Mouse (Mus musculus) cortical plate, adult 2 months (tissue): Measurements from ENCODE around the gene Wnt11. TPM values are rescaled to one million over a fixed set of nuclear protein-coding genes. Genes with fewer than 3 reads are reported as not detected.

Experiments
- H3K27ac ChIP-seq: fragments of 200-500 bp; 2 replicates; pipeline ENCODE4 v1.5.1; 2012; ENCODE audit warnings: low read length, control low read depth, inconsistent platforms; ENCODE audit not compliant: insufficient read depth
- H3K4me1 ChIP-seq: fragments of 200-500 bp; 2 replicates; pipeline ENCODE4 v1.6.1; 2011; ENCODE audit warnings: low read length; ENCODE audit not compliant: control insufficient read depth, insufficient read depth
- H3K4me3 ChIP-seq: fragments of 200-500 bp; 2 replicates; pipeline ENCODE4 v1.5.1; 2011; ENCODE audit warnings: mild to moderate bottlenecking, low read length, control low read depth; ENCODE audit not compliant: insufficient read depth
- CTCF ChIP-seq: fragments of 200-500 bp; IDR thresholded peaks from 2 replicates; pipeline ENCODE4 v1.5.1; 2011; ENCODE audit warnings: mild to moderate bottlenecking, control low read depth, low read length; ENCODE audit not compliant: insufficient read depth; ENCODE audit errors: extremely low read depth
- POLR2A ChIP-seq: fragments of 200-500 bp; IDR thresholded peaks from 2 replicates; pipeline ENCODE4 v1.6.1; 2011; ENCODE audit warnings: mild to moderate bottlenecking, low read length, control low read depth; ENCODE audit not compliant: insufficient read depth; ENCODE audit errors: extremely low read depth
- polyA plus RNA-seq: library from polyadenylated mRNA; depleted of rRNA; stranded (reverse); fragments of >200 nt; gene quantifications from 2 replicates; pipeline ENCODE4 v1.2.3, GENCODE M21; 2012

Wnt11 gene
- polyA plus RNA-seq, 1 experiment: 0.69 TPM

DNA sequence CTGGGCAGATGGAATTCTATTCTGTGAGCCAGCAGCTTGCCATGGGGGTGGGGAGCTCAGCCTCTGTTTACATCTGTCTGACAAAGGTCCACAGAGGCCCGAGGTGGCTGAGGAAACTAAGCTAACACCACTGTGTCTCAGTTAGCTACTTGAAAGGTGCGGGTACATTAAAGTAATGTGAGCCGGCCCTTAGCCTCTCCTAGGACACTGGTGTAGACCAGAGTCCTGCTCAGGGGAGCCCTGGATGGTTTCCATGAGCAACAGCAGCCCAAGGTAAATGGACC, 36.8 kb upstream of the Wnt11 start:
- Histone ChIP-seq H3K27ac (no peak overlapping the region), H3K4me3 (no peak overlapping the region), H3K4me1 (no peaks in the 10 kb centered on the region)
- no peak for TF ChIP-seq CTCF
- TF ChIP-seq POLR2A: no peak

DNA sequence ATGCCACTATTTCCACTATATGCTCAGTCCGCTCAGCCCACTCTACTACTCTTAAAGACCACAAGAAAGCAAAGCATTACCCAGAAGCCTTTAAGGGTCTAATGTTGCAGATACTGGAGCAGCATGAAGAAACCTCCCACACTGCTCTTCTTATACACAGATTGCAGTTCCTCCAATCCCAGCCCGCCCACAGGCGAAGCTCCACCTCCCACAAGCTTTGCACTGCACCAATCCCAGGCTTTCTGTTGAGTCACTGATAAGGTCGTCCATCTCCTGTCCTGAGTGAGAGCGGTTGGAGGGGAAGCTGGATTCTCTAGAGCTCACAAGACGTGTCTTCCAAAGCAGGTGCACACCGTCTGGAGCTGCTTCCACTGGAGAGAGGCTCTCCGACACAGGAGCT, 34.5 kb upstream of the Wnt11 start:
- Histone ChIP-seq H3K4me1 (no peaks in the 10 kb centered on the region), H3K4me3 (no peak overlapping the region), H3K27ac (no peak overlapping the region)
- TF ChIP-seq CTCF (no peak), POLR2A (no peak)

DNA sequence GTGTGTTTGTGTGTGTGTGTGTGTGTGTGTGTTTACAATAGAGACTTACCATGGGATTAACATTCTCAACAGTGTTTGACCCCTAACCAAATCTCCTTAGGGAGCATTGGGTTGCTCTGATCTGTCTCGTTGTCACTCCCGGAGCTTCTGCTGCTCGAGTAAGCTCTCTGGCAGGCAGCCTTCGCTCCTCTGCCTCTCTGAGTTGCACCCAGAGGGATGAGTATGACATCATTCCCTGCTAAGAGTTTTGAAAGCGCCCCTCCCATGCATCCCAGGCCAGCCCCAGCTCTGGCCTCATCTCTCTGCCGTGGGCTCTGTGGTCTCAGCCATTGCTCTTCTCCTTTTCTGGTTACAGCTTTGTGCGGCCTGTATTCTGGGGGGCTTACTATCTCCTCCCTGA, 33.8 kb upstream of the Wnt11 start:
- TF ChIP-seq POLR2A: no peak
- TF ChIP-seq CTCF: no peak
- Histone ChIP-seq H3K4me3 (no peak overlapping the region), H3K4me1 (no peaks in the 10 kb centered on the region), H3K27ac (no peak overlapping the region)

DNA sequence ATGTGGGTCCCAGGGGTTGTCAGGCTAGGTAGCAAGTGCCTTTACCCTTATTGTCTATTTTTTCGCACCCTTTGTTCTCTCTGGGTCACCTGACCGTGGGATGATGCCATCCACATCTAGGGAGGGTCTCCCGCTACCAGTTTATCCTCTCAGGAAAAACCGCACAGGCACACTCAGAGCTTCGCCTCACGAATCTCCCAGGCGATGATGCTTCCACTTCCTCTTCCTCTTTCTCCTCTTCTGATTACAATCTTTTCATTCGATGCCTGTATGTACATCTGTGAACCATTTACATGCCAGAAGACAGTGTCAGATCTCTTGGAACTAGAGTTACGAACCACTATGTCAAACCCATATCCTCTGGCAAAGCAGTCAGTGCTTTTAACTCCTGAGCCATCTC, 31.7 kb upstream of the Wnt11 start:
- Histone ChIP-seq H3K4me3 (no peak overlapping the region), H3K4me1 (no peaks in the 10 kb centered on the region), H3K27ac (no peak overlapping the region)
- TF ChIP-seq CTCF (no peak), POLR2A (no peak)

DNA sequence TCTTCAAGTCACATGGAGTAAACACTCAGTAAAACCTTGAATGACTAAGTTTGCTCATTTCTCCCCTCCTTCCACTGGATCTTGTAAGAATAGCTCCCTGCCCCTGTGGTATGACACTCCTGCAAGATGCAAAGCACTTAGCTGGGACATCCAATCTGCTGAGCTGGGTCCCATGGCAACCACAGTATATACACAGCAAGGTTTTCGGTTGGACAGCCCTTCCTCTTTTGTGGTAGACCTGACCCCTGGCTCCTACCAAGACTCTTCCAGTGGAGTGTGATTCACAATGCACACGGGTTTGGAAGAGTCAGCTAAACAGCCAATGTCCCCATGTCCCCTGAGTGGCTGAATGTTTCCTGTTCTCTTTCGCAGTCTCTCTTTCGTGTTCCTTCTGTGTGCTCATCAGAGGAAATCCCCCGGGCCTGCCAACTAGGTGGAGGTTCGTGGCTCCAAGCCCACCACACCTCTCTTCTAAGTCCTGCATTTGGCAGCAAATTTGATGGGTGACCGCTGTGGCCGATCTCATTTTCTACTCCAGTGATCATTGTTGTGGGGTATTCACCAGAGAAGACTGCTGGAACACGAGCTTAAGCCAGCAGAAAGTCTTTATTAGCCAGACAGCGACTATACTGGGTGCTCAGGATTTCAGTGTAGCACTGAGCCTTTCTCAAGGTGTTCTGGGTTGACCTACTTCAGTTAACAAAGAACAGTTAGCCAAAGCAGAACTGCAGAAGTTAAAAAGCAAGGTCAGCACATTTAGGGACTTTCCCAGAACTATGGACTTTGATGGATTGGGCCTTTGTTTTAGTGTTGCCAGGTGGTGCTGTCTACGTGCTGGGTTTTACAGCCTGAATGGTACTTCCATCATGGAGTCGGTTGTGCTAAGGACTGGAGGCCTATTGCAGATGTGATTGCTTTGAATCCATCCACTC, 29.8 kb upstream of the Wnt11 start:
- Histone ChIP-seq H3K4me1 (no peaks in the 10 kb centered on the region), H3K4me3 (no peak overlapping the region), H3K27ac (no peak overlapping the region)
- TF ChIP-seq CTCF (no peak), POLR2A (no peak)

DNA sequence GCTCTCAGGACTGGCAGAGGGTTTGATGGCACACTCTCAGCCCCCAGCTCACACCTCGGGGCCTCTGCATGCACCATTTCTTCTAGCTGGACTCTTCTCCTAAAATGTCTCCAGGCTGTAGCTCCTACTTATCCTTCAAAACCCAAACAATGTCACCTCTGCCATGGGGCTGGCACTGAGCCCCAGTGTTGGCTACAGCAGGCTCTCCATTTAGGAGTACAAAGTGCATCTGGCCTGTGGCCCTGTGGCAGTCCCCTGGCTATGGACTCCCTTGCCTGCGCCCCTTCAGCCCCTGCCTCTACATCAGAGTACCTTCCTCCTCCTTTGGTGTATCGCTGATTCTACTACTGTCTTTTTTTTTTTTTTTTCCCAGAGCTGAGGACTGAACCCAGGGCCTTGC, 28.0 kb upstream of the Wnt11 start:
- Histone ChIP-seq H3K4me3 (no peak overlapping the region), H3K4me1 (no peaks in the 10 kb centered on the region), H3K27ac (no peak overlapping the region)
- TF ChIP-seq CTCF (no peak), POLR2A (no peak)

DNA sequence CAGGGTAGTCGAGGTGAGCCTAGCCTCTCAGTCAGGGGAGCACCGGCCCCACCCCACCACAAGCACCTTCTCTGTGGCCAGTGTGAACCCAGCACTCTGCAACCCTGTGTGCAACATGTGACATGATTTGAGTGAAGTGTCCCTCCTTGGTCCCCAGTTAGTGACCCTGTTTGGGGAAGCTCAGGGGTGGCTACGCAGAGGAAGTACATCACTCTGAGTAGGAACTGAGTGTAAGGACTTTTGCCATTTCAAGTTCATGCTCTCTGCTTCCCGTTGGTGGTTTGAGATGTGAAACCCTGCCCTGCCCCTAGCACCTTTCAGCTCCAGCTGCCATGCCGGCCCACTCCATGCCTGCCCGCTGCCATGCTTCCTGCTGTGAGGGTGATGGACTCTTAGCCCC, 25.5 kb upstream of the Wnt11 start:
- H3K4me1 ChIP-seq: no peaks in the 10 kb centered on the region
- H3K4me3 ChIP-seq: no peak overlapping the region
- TF ChIP-seq CTCF (no peak), POLR2A (no peak)
- no peak overlapping the region for H3K27ac ChIP-seq

DNA sequence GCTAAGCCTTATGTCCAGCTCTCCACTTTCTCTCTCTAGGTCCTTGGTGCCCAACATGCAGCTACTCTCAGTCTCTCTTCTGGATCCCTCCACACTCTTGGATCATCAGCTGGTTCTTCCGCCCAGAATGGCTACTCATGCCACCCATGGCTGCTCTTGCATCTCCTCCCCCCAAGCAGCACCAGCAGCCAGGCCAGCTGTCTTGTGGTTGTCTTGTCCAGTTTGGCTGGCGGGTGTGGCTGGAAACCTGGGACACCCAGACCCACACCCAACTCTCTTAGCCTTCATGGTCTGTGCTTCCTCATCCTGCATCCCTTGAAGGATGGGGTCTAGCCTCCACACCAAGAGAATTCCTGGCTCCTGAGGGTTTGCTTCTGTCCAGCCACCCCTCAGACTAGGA, 24.3 kb upstream of the Wnt11 start:
- Histone ChIP-seq H3K27ac (no peak overlapping the region), H3K4me3 (no peak overlapping the region), H3K4me1 (no peaks in the 10 kb centered on the region)
- TF ChIP-seq CTCF (no peak), POLR2A (no peak)

DNA sequence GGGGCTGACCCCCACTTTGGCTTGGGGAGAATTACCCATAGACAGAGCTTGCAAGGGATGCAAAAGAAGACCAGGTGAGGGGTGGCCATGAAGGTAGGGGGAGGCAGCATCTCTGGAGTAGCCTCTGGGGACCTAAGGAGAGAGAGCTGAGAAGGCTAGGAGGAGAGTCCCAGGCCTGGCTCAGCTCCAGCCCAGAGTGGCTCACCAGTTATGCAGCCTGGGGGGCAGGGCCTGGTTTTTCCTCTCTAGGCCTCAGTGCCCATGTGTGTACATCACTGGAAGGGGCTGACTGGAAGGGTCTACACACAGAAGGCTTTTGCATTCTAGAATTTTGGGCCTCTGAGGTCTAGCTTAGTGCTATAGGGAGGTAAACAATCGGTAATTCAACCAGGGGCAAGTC, 14.4 kb upstream of the Wnt11 start:
- no peaks in the 10 kb centered on the region for H3K4me1 ChIP-seq
- no peak overlapping the region for H3K27ac ChIP-seq
- no peak overlapping the region for H3K4me3 ChIP-seq
- TF ChIP-seq POLR2A (no peak), CTCF (no peak)

DNA sequence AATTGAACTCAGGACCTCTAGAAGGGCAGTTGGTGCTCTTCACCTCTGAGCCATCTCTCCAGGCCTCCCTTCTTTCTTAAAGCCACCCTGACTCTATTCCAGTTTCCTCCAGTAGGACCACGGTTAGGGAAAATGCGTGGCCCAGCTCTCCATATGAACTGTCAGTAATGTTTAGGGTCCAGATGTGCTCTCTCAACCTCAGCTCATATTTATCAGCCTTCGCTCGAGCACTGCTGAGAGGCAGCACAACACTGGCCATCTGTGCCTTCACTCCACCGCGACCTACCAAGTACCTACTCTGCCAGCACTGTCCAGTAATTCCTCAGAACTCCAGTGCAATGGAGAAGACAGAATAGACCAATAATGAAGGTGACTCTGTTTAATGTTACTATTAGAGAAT, 12.0 kb upstream of the Wnt11 start:
- no peak for TF ChIP-seq CTCF
- TF ChIP-seq POLR2A: no peak
- H3K4me3 ChIP-seq: no peak overlapping the region
- H3K4me1 ChIP-seq: no peaks in the 10 kb centered on the region
- H3K27ac ChIP-seq: no peak overlapping the region
